Mouse (Mus musculus): ENCODE data around the gene Adcy5.

DNA sequence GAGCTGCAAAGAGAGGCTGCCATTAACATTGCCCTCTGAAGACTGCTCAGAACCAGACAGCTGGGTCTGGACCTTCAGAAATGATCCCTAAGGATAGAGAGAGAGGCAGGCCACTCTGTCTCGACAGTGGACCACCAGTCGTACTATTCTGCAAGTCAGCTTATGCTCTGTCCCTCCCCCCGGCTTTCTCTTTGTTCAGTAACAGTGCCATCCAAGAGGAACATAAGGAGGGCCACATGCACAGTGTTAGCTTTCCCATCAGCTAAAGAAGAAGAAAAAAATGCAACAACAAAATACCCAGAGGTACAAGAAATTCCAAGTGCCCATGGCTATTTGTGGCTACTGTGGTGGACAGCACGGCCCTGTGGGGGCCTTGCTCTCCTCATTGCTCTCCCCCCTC is 78.7 kb downstream of the Adcy5 start:
- TF ChIP-seq CTCF (IDR thresholded peaks at IDR 0.05; ENCODE audit: borderline replicate concordance, insufficient read depth, low read depth, low read length) = no peak
- no peak for TF ChIP-seq POLR2A (IDR thresholded peaks at IDR 0.05; ENCODE audit: borderline replicate concordance, insufficient read depth, low read length)
